Mouse (Mus musculus) gastrocnemius, adult 2 months (tissue): ENCODE measurements around the gene Cacna1c. TPM values are rescaled to one million over a fixed set of nuclear protein-coding genes. Genes with fewer than 3 reads are reported as not detected.

Experiments used
- DNase-seq: peaks from one replicate; pipeline ENCODE4 v3.0.0; 2022
- H3K27ac ChIP-seq: fragments of 200-600 bp; 2 replicates; pipeline ENCODE4 v1.8.1; 2022; ENCODE audit warnings: mild to moderate bottlenecking
- H3K4me3 ChIP-seq: fragments of 200-600 bp; 2 replicates; pipeline ENCODE4 v1.8.1; 2022; ENCODE audit warnings: mild to moderate bottlenecking, moderate library complexity
- CTCF ChIP-seq: fragments of 200-600 bp; IDR thresholded peaks from 2 replicates; pipeline ENCODE4 v1.8.1; 2022; ENCODE audit warnings: antibody characterized with exemption, mild to moderate bottlenecking, moderate library complexity
- intact Hi-C: fragments of 180-260 bp; cut with DNase I; formaldehyde crosslinking; loops from one replicate; pipeline ENCODE4 v1.15.1; 2025
- total RNA-seq, 2 experiments: library from RNA; stranded (reverse); gene quantifications; 2 replicates each; pipeline ENCODE4 v1.2.3; 2021

Gene Cacna1c
- total RNA-seq, 2 experiments from 2014 or later: 1.7 to 1.9 TPM

DNA sequence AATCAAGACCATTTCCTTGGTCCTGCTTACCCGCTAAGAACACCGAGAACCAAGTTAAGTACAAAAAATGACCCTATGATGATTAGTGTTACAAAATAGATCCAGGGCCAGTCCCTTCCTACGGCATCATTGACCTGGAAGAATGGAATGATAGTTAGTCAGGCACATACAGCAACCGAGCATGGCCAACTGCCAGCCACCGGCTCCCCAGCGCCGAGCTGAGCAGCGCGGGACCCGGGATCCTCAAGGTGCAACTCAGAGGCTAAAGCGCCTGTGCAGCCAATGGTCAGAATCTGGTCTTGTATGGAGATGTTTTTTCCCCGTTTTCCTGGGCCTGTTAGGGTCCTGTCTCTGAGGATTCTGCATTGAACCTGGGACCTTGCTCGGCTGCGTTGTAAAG, 454.4 kb downstream of the Cacna1c start:
- H3K4me3 ChIP-seq: no peak overlapping the region
- TF ChIP-seq CTCF: no peak
- no peak overlapping the region for H3K27ac ChIP-seq
- intact Hi-C loops: no loop called here
- no peak for DNase-seq

DNA sequence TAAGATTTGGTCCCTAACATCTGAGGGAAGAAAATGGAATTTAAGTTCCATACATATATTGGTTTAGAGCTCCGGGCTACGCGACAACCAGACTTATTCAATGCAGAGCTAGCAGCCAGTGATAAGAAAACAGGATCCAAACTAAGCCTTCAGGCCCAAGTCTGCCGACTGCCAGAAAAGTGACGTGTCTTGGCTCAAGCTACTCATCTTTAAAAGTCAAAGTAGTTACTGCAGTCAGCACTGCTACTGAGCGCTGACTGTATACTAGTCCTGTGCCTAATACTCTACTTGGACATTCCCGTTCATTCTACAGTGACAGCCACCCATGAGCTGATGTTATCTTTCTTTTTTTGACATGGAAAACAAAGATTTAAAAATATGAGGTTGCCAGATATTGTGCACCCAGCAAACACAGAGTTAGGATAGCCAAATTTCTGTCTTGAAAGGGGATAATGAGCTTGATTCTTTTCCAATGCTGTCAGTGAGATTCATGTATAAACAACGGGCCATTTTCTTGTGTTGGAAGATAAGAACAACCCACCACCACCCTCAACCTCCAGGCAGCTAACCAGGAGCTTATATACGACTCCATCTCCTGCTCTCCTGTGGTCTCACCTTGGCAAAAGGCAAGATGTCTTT, 456.1 kb downstream of the Cacna1c start:
- TF ChIP-seq CTCF: no peak
- Histone ChIP-seq H3K27ac (no peak overlapping the region), H3K4me3 (no peak overlapping the region)
- peak; percentile 69 for DNase-seq
- intact Hi-C loops: no loop called here

DNA sequence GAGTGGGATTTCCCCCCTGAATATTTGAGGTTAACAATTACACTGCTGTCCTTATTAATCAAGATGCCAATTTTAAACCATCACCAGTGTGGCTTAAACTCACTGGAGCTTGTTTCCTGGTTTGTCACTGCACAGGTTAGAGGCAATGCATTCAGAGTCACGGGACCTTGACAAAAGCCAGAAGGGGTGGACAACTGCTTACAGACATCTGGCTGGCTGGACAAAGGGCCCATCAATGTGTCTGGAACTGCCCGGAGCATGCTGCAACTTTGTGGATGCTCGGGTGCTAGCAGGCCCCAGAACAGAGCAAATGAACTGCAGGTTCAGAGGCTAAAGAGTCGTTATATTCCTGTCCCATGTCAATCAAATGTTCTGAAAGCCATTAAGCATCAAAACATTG, 456.9 kb downstream of the Cacna1c start:
- intact Hi-C loops: no loop called here
- H3K27ac ChIP-seq: no peak overlapping the region
- DNase-seq: no peak
- TF ChIP-seq CTCF: no peak
- no peak overlapping the region for H3K4me3 ChIP-seq

DNA sequence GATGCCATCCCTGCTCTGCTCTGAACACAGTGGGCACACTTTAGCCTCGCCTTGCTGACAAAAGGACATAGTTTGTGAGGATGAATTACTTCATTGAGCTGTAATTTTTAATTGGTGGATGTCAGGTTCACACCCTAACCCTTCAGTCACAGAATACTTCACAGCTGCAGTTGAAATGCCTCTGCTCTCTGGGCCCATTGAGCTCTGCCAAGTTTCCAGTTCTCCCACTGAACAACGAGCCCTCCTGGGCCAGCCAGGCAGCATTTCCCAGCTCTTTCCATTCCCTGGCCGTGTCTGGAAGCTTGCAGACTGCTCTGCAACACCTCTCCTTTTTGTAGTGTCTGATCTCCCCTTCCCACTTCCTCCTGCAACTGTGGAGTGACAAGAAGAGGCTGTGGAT, 457.6 kb downstream of the Cacna1c start:
- intact Hi-C loops: no loop called here
- H3K27ac ChIP-seq: no peak overlapping the region
- no peak for TF ChIP-seq CTCF

DNA sequence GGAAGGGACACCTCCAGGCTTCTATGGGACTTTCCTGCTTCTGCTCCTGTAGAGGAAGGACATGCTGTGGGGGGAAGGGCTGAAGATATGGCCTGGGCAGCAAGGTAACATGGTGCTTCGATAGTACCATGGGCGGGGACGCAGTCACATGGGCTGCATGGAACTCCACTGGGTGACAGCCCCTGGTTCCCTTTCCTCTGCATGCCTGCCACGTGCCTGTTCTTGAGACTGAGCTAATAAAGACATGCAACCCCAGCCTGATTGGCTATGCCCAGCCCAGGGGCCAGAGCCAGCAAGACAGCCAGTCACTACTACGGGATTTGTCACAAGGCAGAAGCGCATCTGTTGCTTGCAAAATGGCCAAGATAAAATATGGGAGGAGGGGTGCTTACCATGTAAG, 459.1 kb downstream of the Cacna1c start:
- no peak for DNase-seq
- intact Hi-C loops: no loop called here
- no peak for TF ChIP-seq CTCF
- Histone ChIP-seq H3K4me3 (no peak overlapping the region), H3K27ac (no peak overlapping the region)

More for the DNA sequence above, 457.6 kb downstream of the Cacna1c start:
- no peak for DNase-seq
- H3K4me3 ChIP-seq: no peak overlapping the region

DNA sequence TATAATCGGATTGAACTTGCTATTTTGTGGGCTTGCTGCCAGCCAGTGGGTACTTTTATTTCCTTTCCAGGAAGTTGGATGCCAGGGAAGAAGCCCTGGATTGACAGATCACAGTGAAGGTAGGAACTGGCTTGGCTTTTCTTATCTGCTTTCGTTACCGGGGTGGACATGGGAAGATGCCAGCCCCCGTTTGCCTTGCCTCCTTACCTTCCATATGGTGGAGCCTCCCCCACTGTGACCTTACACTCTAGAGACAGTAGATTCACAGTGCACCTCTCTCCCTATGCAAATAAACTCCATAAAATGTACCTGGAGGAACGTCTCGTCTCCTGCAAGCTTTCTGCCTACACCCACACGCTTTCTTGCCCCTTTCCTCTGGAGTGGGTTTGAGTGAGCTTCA, 459.7 kb downstream of the Cacna1c start:
- intact Hi-C loops: no loop called here
- no peak for DNase-seq
- TF ChIP-seq CTCF: no peak
- H3K27ac ChIP-seq: no peak overlapping the region
- no peak overlapping the region for H3K4me3 ChIP-seq

DNA sequence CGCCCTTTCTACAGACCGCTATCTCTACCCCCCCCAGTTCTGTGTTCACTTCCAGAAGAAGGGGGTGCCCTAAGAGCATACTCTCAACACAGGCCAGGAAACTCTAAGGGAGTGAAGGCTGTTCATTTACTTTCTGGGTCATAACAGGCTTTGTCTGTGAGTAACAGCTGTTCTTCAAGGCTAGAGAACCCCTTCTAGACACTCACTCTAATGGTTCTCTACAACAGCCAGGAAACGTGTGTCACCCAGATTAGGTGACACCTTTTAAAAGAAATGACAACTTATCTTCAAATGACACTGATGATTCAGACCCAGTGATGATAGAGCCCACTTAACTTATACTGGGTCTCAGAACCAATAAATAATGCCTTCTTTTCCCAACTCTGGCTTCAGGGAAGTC, 461.1 kb downstream of the Cacna1c start:
- H3K4me3 ChIP-seq: no peak overlapping the region

DNA sequence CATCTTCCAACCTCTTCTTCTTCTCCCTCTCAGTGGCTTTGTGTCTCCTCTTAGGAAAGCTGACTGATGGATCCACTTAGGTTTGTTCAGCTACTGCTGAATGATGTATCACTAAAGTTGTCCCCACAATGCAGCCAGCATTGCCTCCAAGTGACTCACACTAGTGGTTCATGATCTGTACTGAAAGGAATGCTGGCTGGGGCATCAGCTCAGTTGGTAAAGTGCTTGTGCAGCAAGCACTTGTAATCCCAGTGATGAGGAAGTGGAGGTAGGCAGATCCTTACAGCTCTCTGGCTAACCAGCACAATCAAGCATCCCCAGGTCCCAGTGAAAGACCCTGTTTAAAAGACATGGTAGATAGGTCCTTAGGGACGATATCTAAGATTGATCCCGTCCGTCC, 464.3 kb downstream of the Cacna1c start:
- intact Hi-C loops: no loop called here
- no peak for TF ChIP-seq CTCF
- Histone ChIP-seq H3K27ac (no peak overlapping the region), H3K4me3 (no peak overlapping the region)
- DNase-seq: no peak

More for the DNA sequence above, 461.1 kb downstream of the Cacna1c start:
- intact Hi-C loops: no loop called here
- TF ChIP-seq CTCF: no peak
- H3K27ac ChIP-seq: no peak overlapping the region
- no peak for DNase-seq

DNA sequence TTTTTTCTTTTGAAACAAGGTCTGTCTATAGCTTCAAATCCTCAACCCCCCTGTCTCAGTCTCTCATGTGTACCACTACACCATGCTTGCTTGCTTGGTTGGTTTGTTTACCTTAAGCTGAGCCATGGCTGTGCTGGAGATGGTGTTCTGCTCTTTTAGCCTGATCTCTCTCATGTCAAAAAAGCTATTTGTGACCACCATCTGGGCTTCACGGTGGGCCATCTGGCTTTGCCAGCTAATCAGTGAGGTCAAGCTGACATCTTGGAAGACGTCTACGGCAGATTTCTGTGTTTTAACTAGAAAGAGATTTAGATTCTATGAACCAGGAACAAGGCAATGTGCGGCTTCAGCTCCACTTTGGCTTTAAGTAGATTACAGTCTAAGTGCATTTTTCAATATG, 471.3 kb downstream of the Cacna1c start:
- TF ChIP-seq CTCF: no peak
- Histone ChIP-seq H3K27ac (no peak overlapping the region), H3K4me3 (no peak overlapping the region)
- DNase-seq: no peak
- intact Hi-C loops: no loop called here

DNA sequence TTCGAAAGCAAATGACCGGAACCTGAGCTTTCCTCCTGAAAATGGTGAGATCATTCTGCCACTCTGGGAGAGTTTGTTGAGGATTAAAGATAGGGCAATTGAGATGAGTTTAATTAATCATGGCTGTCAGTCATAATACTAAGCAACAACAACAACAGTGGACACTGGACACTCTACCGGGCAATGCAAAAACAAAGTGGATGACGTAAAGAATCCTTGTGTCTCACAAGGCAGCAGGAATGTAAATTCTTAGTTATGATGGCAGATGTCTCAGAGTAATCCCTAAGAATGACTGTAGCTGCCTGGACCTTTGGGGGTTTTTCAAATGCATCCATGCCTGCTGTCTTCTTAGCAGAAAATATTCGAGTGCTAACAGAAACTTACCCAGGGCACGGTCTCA, 471.8 kb downstream of the Cacna1c start:
- TF ChIP-seq CTCF: no peak

DNA sequence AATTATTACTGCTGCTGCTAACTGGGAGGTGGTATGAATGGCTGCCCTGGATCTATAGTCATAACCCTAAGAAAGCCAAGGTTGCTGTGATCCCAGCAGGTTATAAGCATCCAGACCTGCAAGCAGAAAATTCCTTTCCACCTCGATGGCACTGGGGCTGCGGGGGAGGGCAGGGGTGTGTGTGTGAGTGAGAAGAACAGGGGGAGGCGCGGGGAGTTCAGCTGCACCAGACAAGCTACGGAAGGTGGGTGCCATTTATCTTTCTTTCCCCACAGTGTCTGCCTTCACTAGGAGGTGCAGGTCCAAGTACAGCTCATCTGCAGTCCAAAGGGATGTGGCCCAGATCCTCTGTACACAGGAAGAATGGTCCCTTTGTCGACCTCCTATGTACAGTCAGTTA, 473.9 kb downstream of the Cacna1c start:
- intact Hi-C loops: no loop called here
- no peak overlapping the region for H3K27ac ChIP-seq
- no peak for TF ChIP-seq CTCF
- no peak overlapping the region for H3K4me3 ChIP-seq
- no peak for DNase-seq

More for the DNA sequence above, 471.8 kb downstream of the Cacna1c start:
- Histone ChIP-seq H3K4me3 (no peak overlapping the region), H3K27ac (no peak overlapping the region)
- no peak for DNase-seq
- intact Hi-C loops: no loop called here

DNA sequence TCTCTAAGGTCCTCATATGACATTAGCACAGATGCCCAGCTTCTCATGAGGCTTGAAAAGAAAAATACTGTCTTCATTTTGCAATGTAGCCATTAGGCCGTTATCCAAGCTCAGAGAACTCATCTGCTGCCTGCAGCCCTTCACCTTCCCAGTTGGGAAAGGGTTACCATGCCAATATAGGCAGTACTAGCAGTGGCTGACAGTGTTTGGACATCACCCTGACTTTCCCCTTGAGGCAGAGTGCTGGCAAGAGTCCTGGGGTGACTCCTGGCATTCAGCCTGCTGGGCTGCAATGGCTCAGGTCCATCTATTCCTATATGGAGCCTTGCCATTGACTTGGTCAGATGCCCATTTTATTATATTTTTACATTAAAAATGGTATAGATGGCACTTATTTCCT, 476.7 kb downstream of the Cacna1c start:
- Histone ChIP-seq H3K27ac (no peak overlapping the region), H3K4me3 (no peak overlapping the region)
- DNase-seq: no peak
- TF ChIP-seq CTCF: no peak
- intact Hi-C loops: no loop called here

DNA sequence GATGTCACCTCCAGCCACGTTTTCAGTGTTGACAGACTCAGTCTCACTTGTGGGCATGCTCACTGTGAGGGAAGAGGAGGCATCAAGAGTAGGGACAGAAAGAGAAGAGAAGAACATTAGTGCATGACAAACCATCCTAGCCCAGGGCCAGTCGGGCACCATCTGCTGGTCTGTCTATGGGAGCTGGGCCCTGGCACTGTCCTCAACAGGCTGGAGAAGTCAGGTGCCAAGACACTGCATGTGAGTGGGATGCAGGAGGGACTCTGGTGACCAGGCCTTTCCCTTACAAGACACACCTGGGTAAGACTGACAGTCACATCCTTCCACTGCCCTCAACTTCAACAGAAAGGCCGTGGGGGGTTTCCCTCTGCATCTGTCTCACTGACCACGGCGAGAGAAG, 482.9 kb downstream of the Cacna1c start:
- no peak overlapping the region for H3K4me3 ChIP-seq
- DNase-seq: no peak
- intact Hi-C loops: no loop called here
- no peak for TF ChIP-seq CTCF
- H3K27ac ChIP-seq: no peak overlapping the region

DNA sequence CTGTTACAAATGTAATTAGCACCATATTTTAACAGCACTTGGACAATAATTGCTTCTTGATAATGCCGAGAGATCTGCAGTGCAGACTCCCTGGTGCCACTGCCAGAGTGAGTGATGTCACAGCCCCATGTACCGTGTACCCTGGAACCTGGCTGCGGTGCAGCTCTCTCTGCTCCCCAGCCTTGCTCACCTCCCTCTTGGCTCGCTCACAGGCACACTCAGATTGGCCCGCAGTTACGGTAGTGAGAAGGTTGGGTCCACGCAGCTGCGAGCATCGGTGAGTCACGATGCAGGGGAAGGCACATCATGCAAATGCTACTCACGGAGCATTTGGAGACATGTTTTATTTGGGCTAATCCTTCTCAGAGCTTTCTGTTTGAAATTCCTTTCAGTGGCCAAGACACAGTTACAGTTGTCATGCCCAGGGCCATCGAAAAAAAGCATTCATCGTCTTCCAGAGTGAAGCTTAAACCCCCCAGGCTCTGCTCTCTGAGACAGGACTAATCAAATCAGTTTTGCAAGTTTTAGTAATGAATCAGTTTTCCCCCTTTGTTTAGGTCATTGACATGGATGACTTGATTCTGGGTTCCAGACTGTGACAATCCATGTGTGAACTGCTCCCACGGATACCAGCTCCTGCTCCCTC, 484.4 kb downstream of the Cacna1c start:
- no peak for TF ChIP-seq CTCF
- no peak overlapping the region for H3K4me3 ChIP-seq
- no peak for DNase-seq
- intact Hi-C loops: no loop called here
- H3K27ac ChIP-seq: no peak overlapping the region
